Mouse (Mus musculus) embryonic facial prominence, embryonic 13.5 days (tissue): ENCODE measurements around the gene Slc31a1. TPM values are rescaled to one million over a fixed set of nuclear protein-coding genes. Genes with fewer than 3 reads are reported as not detected.

Experiments
- ATAC-seq: fragments of 200-750 bp; cut with Nextera tagmentation; 2 replicates; pipeline ENCODE4 v1.8.0; 2017; ENCODE audit warnings: low read depth; ENCODE audit not compliant: insufficient number of reproducible peaks, insufficient read depth, low FRiP score, low TSS enrichment
- H3K27ac ChIP-seq: fragments of 300-500 bp; sonication (generic); 2 replicates; pipeline ENCODE4 v1.5.1; 2015; ENCODE audit warnings: moderate library complexity, mild to moderate bottlenecking, inconsistent platforms
- H3K27me3 ChIP-seq: fragments of 300-500 bp; sonication (generic); 2 replicates; pipeline ENCODE4 v1.6.1; 2015; ENCODE audit warnings: mild to moderate bottlenecking, inconsistent platforms
- H3K36me3 ChIP-seq: fragments of 300-500 bp; sonication (generic); 2 replicates; pipeline ENCODE4 v1.6.1; 2015; ENCODE audit warnings: mild to moderate bottlenecking, inconsistent platforms
- H3K4me1 ChIP-seq: fragments of 300-500 bp; sonication (generic); 2 replicates; pipeline ENCODE4 v1.6.1; 2015; ENCODE audit warnings: inconsistent platforms
- H3K4me2 ChIP-seq: fragments of 300-500 bp; sonication (generic); 2 replicates; pipeline ENCODE4 v1.6.1; 2015; ENCODE audit warnings: moderate library complexity, mild to moderate bottlenecking, inconsistent platforms
- H3K4me3 ChIP-seq: fragments of 300-500 bp; sonication (generic); 2 replicates; pipeline ENCODE4 v1.5.1; 2015; ENCODE audit warnings: mild to moderate bottlenecking, inconsistent platforms
- H3K9ac ChIP-seq: fragments of 300-500 bp; sonication (generic); 2 replicates; pipeline ENCODE4 v1.6.1; 2015; ENCODE audit warnings: mild to moderate bottlenecking, inconsistent platforms
- H3K9me3 ChIP-seq: fragments of 300-500 bp; sonication (generic); 2 replicates; pipeline ENCODE4 v1.6.1; 2016; ENCODE audit warnings: inconsistent platforms
- WGBS: fragments of 180-500 bp; shearing (Covaris S2); methylation state at CpG from one replicate; pipeline ENCODE4 v1.1.7; 2015; ENCODE audit warnings: mixed read lengths; 5-methylcytosine and 5-hydroxymethylcytosine counted together
- polyA plus RNA-seq: library from polyadenylated mRNA; unstranded; fragments of >200 nt; fragmentation: Nextera tagmentation; extraction: Ambion mirVana; gene quantifications from 2 replicates; pipeline ENCODE4 v1.2.1, GENCODE M21; 2015

Slc31a1 gene
- polyA plus RNA-seq, 1 experiment from 2014 or later = 42.8 TPM

DNA sequence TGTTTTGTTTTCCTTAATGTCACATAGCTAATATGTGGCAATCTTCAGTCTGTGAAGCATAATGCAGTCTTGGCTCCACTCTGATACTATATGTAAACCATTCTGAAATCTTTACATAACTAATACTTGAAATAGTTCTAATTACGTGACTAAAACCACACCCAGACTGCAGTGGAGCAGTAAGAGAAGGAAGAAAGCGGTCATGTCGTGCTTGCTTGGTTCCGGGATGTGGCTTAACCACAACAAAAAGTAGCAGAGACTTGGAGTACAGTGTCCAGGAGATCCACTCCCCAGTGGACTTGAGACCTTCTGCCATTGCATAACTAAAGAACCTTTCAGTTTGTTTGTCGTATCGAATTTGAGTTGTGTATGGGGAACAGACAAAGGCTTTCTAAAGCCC, 7.1 kb downstream of the Slc31a1 start:
- Histone ChIP-seq H3K27me3 (no peaks in the 10 kb centered on the region), H3K9ac (no peak overlapping the region), H3K4me2 (no peak overlapping the region), H3K4me1 (no peaks in the 10 kb centered on the region; the same call in 1 of the 2 replicates), H3K9me3 (no peaks in the 10 kb centered on the region), H3K27ac (no peak overlapping the region), H3K4me3 (no peak overlapping the region), H3K36me3 (no peaks in the 10 kb centered on the region)
- no peak for ATAC-seq
- 85% methylated on average over 6 of the region's 6 CpGs for WGBS

DNA sequence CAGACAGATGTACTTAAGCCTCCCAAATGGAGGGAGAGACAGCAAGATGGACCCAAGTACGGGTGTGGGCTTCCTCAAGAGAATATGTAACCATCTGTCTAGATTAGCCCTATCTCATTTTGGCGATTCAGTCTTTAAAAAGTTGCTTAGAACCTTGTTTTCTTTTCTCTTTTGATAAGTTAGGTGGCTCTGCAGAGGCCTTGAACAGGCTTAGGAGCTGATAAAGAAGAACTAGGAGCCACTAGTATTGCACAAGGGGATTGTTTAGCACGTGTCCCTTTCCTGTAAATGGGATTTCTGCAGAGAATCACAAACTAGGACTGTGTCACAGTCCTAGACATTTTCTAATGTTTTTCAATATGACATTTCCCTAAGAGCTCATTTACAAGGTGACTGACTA, 8.6 kb downstream of the Slc31a1 start:
- no peaks in the 10 kb centered on the region; the same call in 1 of the 2 replicates for H3K4me1 ChIP-seq
- H3K36me3 ChIP-seq = no peaks in the 10 kb centered on the region
- H3K27me3 ChIP-seq = no peaks in the 10 kb centered on the region
- H3K4me2 ChIP-seq = no peak overlapping the region
- no peak overlapping the region for H3K9ac ChIP-seq
- 81% methylated on average over 3 of the region's 3 CpGs for WGBS
- H3K9me3 ChIP-seq = no peaks in the 10 kb centered on the region
- no peak overlapping the region for H3K27ac ChIP-seq
- no peak overlapping the region for H3K4me3 ChIP-seq
- ATAC-seq = no peak

- Histone ChIP-seq H3K36me3 (no peaks in the 10 kb centered on the region), H3K4me2 (no peak overlapping the region), H3K27ac (no peak overlapping the region), H3K9ac (no peak overlapping the region), H3K4me1 (no peaks in the 10 kb centered on the region; the same call in 1 of the 2 replicates), H3K27me3 (no peaks in the 10 kb centered on the region), H3K9me3 (no peaks in the 10 kb centered on the region), H3K4me3 (no peak overlapping the region)
- 44% methylated on average over 1 of the region's 1 CpGs for WGBS
- ATAC-seq = no peak
Measured at GRCm38 (mm10) chr4:62372410-62372809, 11.9 kb downstream of the Slc31a1 start.

- Histone ChIP-seq H3K4me3 (no peak overlapping the region), H3K27ac (no peak overlapping the region), H3K9me3 (no peaks in the 10 kb centered on the region), H3K36me3 (no peaks in the 10 kb centered on the region), H3K27me3 (no peaks in the 10 kb centered on the region), H3K4me1 (no peaks in the 10 kb centered on the region; the same call in 1 of the 2 replicates), H3K9ac (no peak overlapping the region), H3K4me2 (no peak overlapping the region)
- no peak for ATAC-seq
- 73% methylated on average over 9 of the region's 9 CpGs for WGBS
Measured at GRCm38 (mm10) chr4:62372818-62373520, 12.4 kb downstream of the Slc31a1 start.

DNA sequence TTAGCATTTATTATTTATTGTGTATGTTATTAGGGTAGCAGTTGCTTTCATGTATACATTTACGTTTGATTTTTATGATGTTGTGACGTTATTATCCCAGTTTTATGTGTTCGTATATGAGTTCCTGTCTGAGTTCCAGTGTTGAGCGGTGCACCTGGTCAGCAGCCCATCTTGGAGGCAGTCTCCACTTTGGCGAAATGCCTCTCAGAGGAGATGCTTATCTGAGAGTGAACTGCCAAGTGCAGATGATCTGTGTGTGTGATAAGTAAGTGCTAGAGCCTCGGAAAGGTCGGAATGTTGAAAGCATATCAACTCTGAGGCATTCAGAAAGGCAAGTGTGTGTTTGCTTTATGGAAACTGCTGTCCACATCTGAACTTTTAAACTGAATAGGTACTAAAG, 13.1 kb downstream of the Slc31a1 start:
- 78% methylated on average over 7 of the region's 7 CpGs for whole genome bisulfite sequencing
- no peaks in the 10 kb centered on the region for H3K9me3 ChIP-seq
- no peaks in the 10 kb centered on the region for H3K36me3 ChIP-seq
- H3K27ac ChIP-seq = no peak overlapping the region
- no peak overlapping the region for H3K4me3 ChIP-seq
- ATAC-seq = no peak
- no peak overlapping the region for H3K9ac ChIP-seq
- no peaks in the 10 kb centered on the region for H3K27me3 ChIP-seq
- no peaks in the 10 kb centered on the region; the same call in 1 of the 2 replicates for H3K4me1 ChIP-seq
- no peak overlapping the region for H3K4me2 ChIP-seq

DNA sequence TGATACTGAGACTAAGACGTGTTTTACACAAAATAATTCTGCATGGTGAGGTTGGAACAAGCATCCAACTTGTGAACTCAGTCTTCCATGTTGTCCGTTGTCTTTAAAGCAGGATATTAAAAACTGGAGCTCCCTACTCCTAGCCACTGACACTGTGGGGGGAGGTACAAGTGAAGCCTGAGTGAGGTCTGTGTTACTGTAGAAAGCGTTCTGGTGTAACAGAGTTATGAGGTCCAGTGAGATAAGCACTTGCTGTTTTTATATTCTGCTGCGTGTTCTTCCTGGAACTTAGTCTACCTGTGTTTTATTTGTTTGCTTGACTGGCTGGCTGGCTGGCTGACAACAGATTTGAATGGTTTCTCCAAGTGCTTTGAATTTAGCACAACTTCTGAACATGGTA, 13.8 kb downstream of the Slc31a1 start:
- Histone ChIP-seq H3K4me2 (no peak overlapping the region), H3K27ac (no peak overlapping the region), H3K4me3 (no peak overlapping the region), H3K36me3 (no peaks in the 10 kb centered on the region), H3K27me3 (no peaks in the 10 kb centered on the region), H3K4me1 (no peaks in the 10 kb centered on the region; the same call in 1 of the 2 replicates), H3K9me3 (no peaks in the 10 kb centered on the region), H3K9ac (no peak overlapping the region)
- ATAC-seq = no peak
- WGBS = 80% methylated on average over 4 of the region's 4 CpGs

GRCm38 (mm10) chr4:62376123-62376522, 15.6 kb downstream of the Slc31a1 start:
- no peak overlapping the region for H3K4me3 ChIP-seq
- no peaks in the 10 kb centered on the region for H3K9me3 ChIP-seq
- WGBS = 79% methylated on average over 2 of the region's 2 CpGs
- H3K27ac ChIP-seq = no peak overlapping the region
- H3K4me2 ChIP-seq = no peak overlapping the region
- no peak overlapping the region for H3K9ac ChIP-seq
- no peaks in the 10 kb centered on the region for H3K36me3 ChIP-seq
- no peaks in the 10 kb centered on the region for H3K27me3 ChIP-seq
- no peaks in the 10 kb centered on the region; the same call in 1 of the 2 replicates for H3K4me1 ChIP-seq
- no peak for ATAC-seq

DNA sequence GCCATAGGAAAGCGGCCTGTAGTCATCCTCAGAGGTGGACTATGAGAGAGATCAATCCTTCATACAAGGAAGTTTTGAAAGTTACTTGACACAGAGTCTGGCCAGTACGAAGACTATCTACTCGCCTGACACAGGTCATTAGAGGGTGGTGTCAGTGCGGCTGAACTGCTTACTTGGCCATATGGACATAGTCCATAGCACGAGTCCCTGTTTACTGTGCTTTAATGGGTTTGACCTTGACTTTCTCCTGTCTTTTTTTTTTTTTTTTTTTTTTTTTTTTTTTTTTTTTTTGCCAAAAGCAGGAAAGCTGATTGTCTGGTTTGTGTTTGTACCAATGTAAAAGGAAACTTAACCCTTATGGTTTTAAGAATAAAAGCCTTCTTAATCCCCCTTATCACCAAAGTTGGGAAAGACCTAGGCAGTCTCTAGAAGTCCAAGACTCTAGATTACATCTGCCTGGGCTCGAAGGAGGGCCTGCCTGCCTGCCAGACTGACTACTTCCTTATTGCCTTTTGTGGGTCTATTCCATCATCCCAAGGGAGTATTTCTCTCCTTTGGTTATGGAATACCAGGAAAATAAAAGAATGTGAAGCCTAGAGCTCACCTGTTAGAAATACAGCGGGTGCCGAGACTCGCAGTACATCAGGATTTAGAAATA, 19.3 kb downstream of the Slc31a1 start:
- Histone ChIP-seq H3K27ac (no peak overlapping the region), H3K4me2 (no peak overlapping the region), H3K27me3 (no peaks in the 10 kb centered on the region), H3K4me3 (no peak overlapping the region), H3K9me3 (no peaks in the 10 kb centered on the region), H3K9ac (no peak overlapping the region), H3K4me1 (no peaks in the 10 kb centered on the region), H3K36me3 (peaks cover 5% of the 10 kb centered on the region; the same call in 1 of the 2 replicates)
- 87% methylated on average over 9 of the region's 9 CpGs for WGBS
- ATAC-seq = no peak

- Histone ChIP-seq H3K4me3 (no peak overlapping the region), H3K4me1 (no peaks in the 10 kb centered on the region), H3K9ac (no peak overlapping the region), H3K9me3 (no peaks in the 10 kb centered on the region), H3K27ac (no peak overlapping the region), H3K36me3 (peaks cover 19% of the 10 kb centered on the region), H3K4me2 (no peak overlapping the region), H3K27me3 (no peaks in the 10 kb centered on the region)
- WGBS = 94% methylated on average over 6 of the region's 6 CpGs
- ATAC-seq = no peak
Measured at GRCm38 (mm10) chr4:62383207-62383606, 22.7 kb downstream of the Slc31a1 start.

GRCm38 (mm10) chr4:62383752-62384151, 23.2 kb downstream of the Slc31a1 start:
- WGBS = 78% methylated on average over 7 of the region's 7 CpGs
- H3K36me3 ChIP-seq = peaks cover 24% of the 10 kb centered on the region
- no peaks in the 10 kb centered on the region for H3K27me3 ChIP-seq
- no peak overlapping the region for H3K4me3 ChIP-seq
- no peaks in the 10 kb centered on the region for H3K9me3 ChIP-seq
- H3K4me2 ChIP-seq = no peak overlapping the region
- H3K27ac ChIP-seq = no peak overlapping the region
- ATAC-seq = no peak
- no peaks in the 10 kb centered on the region for H3K4me1 ChIP-seq
- H3K9ac ChIP-seq = no peak overlapping the region

- WGBS = 93% methylated on average over 1 of the region's 1 CpGs
Measured at GRCm38 (mm10) chr4:62384159-62384558, 23.6 kb downstream of the Slc31a1 start.

DNA sequence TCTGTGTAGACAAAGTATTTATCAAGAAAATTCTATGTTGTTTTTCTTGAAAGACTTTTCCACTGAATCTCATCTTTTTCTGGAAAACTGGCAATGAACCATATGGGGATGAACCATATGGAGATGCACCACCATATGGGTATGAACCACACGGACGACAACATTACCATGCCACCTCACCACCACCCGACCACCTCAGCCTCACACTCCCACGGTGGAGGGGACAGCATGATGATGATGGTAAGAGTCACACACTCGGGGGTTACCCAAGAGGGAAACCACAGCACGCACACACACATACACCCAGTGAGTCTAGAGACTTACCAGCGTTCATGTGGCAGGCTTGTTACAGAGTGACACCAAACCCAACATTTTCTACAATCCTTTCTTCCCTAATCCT, 24.9 kb downstream of the Slc31a1 start:
- ATAC-seq = no peak
- WGBS = 91% methylated on average over 7 of the region's 7 CpGs
- H3K27me3 ChIP-seq = no peaks in the 10 kb centered on the region
- no peak overlapping the region for H3K4me2 ChIP-seq
- H3K9me3 ChIP-seq = no peaks in the 10 kb centered on the region
- peaks cover 40% of the 10 kb centered on the region for H3K36me3 ChIP-seq
- no peak overlapping the region for H3K27ac ChIP-seq
- no peak overlapping the region for H3K9ac ChIP-seq
- H3K4me1 ChIP-seq = no peaks in the 10 kb centered on the region
- H3K4me3 ChIP-seq = no peak overlapping the region

More at GRCm38 (mm10) chr4:62384159-62384558, 23.6 kb downstream of the Slc31a1 start:
- Histone ChIP-seq H3K9me3 (no peaks in the 10 kb centered on the region), H3K9ac (no peak overlapping the region), H3K27me3 (no peaks in the 10 kb centered on the region), H3K36me3 (peaks cover 28% of the 10 kb centered on the region), H3K4me2 (no peak overlapping the region), H3K27ac (no peak overlapping the region), H3K4me3 (no peak overlapping the region), H3K4me1 (no peaks in the 10 kb centered on the region)
- ATAC-seq = no peak
